Mouse (Mus musculus) splenic B cell, adult 2 months (primary cell): ENCODE measurements around the gene Mrap.

ENCODE experiments used
- DNase-seq: peaks from one replicate; pipeline ENCODE4 v3.0.0-alpha.2; 2011; ENCODE audit warnings: low read depth, low spot score
- H3K27me3 ChIP-seq: 2 replicates; pipeline ENCODE4 v1.6.1; 2012; ENCODE audit warnings: mild to moderate bottlenecking, low read length, moderate library complexity, mixed read lengths; ENCODE audit not compliant: control insufficient read depth, poor library complexity, insufficient read depth, severe bottlenecking
- H3K36me3 ChIP-seq: 2 replicates; pipeline ENCODE4 v1.6.1; 2012; ENCODE audit warnings: mild to moderate bottlenecking, low read length, moderate library complexity, mixed read lengths; ENCODE audit not compliant: control insufficient read depth, poor library complexity, insufficient read depth, severe bottlenecking

Gene Mrap

GRCm38 (mm10) chr16:90738092-90738956 is at the start of gene Mrap:
Mrap (plus strand) TSS chr16:90738207.
- DNase-seq: no peak
- H3K27me3 ChIP-seq: no peaks in the 10 kb centered on the region
- H3K36me3 ChIP-seq: no peaks in the 10 kb centered on the region

DNA sequence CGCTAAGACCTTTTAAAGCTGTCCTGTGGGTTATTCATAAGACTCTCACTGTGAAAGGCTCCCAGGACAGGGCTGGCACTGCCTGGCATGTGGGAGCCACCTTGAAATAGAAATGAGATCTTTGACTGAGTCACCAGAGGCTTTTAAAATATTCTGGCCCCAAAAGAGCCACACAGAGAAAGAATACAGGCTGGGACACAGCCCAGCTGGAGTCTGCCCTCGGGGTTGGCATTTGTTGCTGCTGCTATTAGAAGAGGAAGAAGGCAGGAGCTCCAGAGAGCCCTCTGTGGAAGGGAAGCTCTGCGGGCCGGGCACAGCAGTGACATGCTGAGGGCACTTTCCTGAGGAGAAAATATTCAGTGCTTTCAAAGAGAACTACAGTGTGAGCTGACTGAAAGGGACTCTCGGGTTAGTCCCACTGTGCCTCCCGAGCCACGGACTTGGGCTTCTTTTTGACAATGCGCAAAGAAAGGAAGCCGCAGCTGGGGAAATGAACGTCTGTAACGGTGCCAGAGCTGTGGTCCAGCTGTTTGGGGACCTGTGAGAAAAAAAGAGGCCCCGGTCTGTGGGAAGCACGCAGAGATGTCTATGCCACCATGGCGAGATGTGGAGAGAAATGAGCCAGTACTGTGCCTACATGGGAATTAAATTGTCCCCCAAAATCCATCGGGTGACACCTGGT is 45.2 kb upstream of the Mrap start:
- Histone ChIP-seq H3K27me3 (no peaks in the 10 kb centered on the region), H3K36me3 (no peaks in the 10 kb centered on the region)
- DNase-seq: no peak

- no peaks in the 10 kb centered on the region for H3K36me3 ChIP-seq
- no peaks in the 10 kb centered on the region for H3K27me3 ChIP-seq
- no peak for DNase-seq
These were observed 44.4 kb upstream of the Mrap start for GRCm38 (mm10) chr16:90693625-90694024.

GRCm38 (mm10) chr16:90694719-90695118 is 43.3 kb upstream of the Mrap start:
- H3K36me3 ChIP-seq: no peaks in the 10 kb centered on the region
- H3K27me3 ChIP-seq: no peaks in the 10 kb centered on the region
- peak; percentile 69 for DNase-seq

DNA sequence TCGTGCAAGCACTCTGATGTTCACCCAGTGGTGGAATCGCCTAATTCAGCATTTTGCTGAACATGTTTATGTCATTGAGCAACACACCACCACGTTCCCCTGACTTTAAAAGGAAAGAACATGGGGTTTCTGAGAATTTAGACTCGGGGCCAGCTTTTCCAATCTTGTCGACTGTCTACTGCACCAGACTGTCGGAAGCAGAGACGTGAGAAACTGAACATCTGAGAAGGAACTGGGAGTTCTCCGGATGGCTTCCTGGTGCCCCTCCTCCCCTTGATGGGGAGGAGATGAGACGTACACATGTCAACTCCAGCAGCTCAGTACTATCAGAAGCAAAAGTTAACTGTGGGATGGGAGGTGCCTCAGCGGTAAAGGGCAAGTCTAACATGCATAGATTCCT is 42.9 kb upstream of the Mrap start:
- H3K27me3 ChIP-seq: no peaks in the 10 kb centered on the region
- DNase-seq: no peak
- H3K36me3 ChIP-seq: no peaks in the 10 kb centered on the region

GRCm38 (mm10) chr16:90696306-90696705 is 41.7 kb upstream of the Mrap start:
- Histone ChIP-seq H3K27me3 (no peaks in the 10 kb centered on the region), H3K36me3 (no peaks in the 10 kb centered on the region)
- no peak for DNase-seq

DNA sequence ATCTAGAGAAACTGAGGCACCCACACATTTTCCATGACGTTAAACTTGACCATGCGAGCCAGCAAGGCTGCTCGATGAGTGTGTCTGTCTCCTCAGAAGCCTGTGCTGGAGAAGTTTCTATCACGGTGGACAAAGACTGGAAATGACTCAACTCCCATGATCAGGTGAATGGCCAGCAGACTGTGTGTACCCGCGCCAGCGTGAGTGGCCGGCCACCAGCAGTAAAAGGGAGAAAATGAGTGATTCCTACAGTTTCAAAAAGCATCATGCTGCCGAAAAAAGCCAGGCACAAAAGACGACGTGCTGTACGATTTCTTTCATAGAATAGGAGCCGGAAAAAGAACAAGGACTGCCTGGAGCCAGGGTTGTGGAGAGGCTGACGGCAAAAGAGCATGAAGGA is 38.6 kb upstream of the Mrap start:
- no peak for DNase-seq
- no peaks in the 10 kb centered on the region for H3K27me3 ChIP-seq

GRCm38 (mm10) chr16:90701541-90701940 is 36.5 kb upstream of the Mrap start:
- no peaks in the 10 kb centered on the region for H3K36me3 ChIP-seq
- no peaks in the 10 kb centered on the region for H3K27me3 ChIP-seq
- DNase-seq: no peak

More for the DNA sequence above, 38.6 kb upstream of the Mrap start:
- H3K36me3 ChIP-seq: no peaks in the 10 kb centered on the region

GRCm38 (mm10) chr16:90703646-90704045 is 34.4 kb upstream of the Mrap start:
- Histone ChIP-seq H3K36me3 (no peaks in the 10 kb centered on the region), H3K27me3 (no peaks in the 10 kb centered on the region)
- DNase-seq: no peak

DNA sequence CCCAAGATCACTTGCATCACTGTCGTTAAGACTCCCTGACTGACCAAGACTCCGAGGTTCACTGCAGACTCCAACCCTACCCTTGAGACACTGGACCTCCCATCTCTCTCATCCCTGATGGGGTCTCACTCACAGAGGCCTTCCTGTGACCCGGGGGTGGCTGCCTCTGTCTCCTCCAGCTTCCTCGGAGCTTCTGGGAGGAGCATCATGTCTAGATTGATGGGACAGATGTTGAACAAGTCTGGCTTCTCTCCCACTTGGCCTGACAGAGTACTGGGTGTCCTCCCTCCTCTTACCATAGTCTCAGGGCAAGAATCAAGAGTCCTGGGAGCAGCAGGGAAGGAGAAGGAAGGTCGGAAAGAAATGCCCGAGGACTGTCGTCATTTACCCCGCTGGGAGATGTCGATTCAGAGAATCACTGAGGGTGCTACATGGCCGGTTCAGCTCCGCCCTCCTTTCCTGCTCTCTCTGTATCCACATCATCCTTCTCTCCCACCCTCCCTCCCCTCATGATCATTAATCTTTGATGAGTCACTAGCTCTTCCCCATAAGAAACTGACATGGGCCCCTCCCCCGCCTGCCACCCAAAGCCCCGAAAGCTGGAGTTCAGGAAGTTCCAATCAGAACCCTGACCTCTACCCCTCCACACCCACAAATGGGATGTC is 33.7 kb upstream of the Mrap start:
- H3K27me3 ChIP-seq: no peaks in the 10 kb centered on the region
- no peak for DNase-seq
- H3K36me3 ChIP-seq: no peaks in the 10 kb centered on the region

GRCm38 (mm10) chr16:90706279-90706678 is 31.7 kb upstream of the Mrap start:
- Histone ChIP-seq H3K27me3 (no peaks in the 10 kb centered on the region), H3K36me3 (no peaks in the 10 kb centered on the region)
- no peak for DNase-seq

- Histone ChIP-seq H3K27me3 (no peaks in the 10 kb centered on the region), H3K36me3 (no peaks in the 10 kb centered on the region)
- no peak for DNase-seq
These were observed 28.2 kb upstream of the Mrap start for GRCm38 (mm10) chr16:90709711-90710289.

GRCm38 (mm10) chr16:90710313-90710712 is 27.7 kb upstream of the Mrap start:
- Histone ChIP-seq H3K27me3 (no peaks in the 10 kb centered on the region), H3K36me3 (no peaks in the 10 kb centered on the region)
- no peak for DNase-seq

DNA sequence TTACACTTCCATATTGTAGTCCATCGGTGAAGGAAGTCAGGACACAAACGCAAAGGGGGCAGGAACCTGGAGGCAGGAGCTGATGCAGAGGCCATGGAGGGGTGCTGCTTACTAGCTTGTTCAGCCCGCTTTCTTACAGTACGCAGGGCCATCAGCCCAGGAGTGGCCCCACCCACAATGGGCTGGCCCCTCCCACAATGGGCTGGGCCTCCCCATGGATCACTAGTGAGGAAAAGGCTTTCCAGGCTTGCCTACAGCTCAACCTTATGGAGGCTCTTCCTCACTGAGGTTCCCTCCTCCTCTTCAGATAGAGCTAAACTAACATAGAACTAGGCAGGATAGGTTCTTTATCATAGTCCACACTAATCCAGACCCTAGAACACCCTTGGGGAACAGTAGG is 14.0 kb upstream of the Mrap start:
- no peak for DNase-seq
- H3K27me3 ChIP-seq: no peaks in the 10 kb centered on the region
- H3K36me3 ChIP-seq: no peaks in the 10 kb centered on the region; the same call in none of the 2 replicates
